Mouse (Mus musculus): ENCODE results near the gene Btbd19.

Gene Btbd19

DNA sequence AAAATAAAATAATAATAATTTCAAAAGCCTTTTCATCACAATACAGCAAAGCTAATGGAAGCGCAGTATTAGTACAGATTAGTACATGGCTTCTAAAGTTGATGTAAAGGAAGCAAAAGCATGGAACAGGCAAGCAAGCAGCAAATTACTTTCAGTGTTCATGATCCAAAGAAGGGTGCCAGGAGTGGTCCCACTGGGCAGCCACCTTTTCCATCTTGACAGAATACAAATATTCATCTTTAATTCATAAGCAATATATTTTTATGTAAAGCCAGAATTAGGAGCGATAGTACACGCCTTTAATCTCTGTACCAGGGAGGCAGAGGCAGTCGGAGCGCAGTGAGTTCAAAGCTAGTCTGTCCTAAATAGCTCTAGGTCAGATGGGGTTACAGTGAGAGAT lies 5.9 kb downstream of the Btbd19 start:
- CTCF ChIA-PET, result interaction anchor here (0.8 to 3.3 kb wide), 4 partner anchors 9 to 34 kb away, joined by 3 to 17 read pairs (median 8); partner anchors contain the start of gene Plk3

DNA sequence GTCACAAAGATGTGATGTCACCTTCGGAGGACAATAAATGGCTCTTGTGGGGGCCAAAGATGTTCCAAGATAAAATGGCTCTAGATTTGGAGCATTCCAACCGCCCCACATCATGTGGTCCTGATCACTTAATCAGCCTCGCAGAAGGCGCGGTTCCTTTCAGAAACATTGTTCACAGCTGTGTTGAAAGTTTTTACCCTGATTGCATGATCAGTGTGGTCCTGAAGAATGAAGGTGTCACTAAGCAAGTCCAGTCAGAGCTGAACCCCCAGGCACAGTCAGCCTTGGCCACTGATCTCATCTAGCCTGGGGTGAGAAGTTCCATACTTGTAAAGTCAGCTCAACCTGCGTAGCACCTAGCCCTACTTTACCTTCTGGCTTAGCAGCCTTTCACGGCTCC lies 7.6 kb downstream of the Btbd19 start:
- CTCF ChIA-PET, result no interaction called here

DNA sequence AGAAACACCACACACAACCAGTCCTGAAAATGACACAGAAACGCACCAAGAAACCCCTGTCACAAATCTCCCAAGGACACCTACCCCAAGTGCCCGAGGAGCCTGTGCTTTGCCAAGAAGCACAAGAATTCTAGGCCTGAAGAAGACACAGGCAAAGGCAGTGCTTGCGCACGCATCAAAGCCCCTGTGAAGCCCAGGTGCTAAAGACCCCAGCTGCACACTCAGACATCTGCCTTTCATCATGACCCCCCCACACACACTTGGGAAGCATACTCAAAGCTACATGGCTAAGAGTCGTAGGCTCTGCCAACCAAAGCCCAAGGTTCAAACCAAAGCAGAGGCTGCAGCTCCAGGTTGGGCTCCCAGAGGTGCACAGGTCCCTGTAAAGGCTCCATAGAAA lies 9.9 kb downstream of the Btbd19 start:
- CTCF ChIA-PET, result interaction anchor here (0.6 kb wide), 1 partner anchor 380 kb away, joined by 10 read pairs; no protein-coding TSS in a partner anchor

DNA sequence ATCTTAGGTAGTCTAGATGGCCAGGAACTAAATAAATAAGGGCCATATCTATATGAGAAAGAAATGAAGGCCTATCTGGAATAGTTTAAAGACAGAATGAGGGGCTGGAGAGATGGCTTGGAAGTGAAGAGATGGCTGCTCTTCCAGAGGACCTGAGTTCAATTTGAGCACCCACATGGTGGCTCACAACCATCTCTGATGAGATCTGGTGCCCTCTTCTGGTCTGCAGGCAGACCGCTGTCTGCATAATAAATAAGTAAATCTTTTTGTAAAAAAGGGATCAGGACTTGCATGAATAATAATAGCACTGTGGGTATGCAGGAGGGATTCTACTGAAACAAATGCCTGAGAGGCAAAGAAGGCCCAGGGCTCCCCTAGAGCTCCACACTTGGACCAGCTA lies 12.3 kb downstream of the Btbd19 start:
- CTCF ChIA-PET, result interaction anchor here (0.5 kb wide), 1 partner anchor 44 kb away, joined by 3 read pairs; no protein-coding TSS in a partner anchor

DNA sequence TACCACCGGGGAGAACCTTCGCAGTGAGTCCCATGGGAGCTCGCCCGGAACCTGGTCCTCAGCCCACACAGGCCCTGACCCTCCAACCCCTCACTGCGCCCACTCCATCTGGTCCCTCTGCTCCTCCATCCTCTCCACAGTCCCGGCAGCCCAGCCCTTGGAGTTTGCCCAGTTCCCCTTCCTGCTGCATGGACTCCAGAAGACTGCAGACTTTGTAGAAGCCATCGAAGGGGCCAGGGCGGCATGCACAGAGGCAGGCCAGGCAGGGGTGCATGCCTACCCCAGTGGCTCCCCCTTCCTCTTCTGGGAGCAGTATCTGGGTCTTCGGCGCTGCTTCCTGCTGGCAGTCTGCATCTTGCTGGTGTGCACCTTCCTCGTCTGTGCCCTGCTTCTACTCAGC lies 14.5 kb downstream of the Btbd19 start:
- CTCF ChIA-PET, result interaction anchor here (1.1 kb wide), 1 partner anchor 35 kb away, joined by 3 read pairs; no protein-coding TSS in a partner anchor

DNA sequence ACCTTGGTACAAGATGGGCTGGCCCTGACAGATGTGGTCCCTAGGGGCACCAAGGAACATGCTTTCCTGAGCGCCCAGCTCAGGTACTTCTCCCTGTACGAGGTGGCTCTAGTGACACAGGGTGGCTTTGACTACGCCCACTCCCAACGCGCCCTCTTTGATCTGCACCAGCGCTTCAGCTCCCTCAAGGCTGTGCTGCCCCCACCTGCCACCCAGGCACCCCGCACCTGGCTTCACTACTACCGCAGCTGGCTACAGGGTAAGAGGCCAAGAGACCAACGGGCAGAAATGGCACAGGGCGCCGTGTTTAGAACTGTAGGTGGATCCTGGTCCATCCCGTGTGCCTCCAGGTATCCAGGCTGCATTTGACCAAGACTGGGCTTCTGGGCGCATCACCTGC lies 15.3 kb downstream of the Btbd19 start:
- CTCF ChIA-PET, result interaction anchor here (0.6 to 1.1 kb wide), 2 partner anchors 19 to 36 kb away, joined by 3 read pairs; no protein-coding TSS in a partner anchor

GRCm38 (mm10) chr4:117109330-117109729 lies 16.2 kb downstream of the Btbd19 start:
- CTCF ChIA-PET, result no interaction called here

DNA sequence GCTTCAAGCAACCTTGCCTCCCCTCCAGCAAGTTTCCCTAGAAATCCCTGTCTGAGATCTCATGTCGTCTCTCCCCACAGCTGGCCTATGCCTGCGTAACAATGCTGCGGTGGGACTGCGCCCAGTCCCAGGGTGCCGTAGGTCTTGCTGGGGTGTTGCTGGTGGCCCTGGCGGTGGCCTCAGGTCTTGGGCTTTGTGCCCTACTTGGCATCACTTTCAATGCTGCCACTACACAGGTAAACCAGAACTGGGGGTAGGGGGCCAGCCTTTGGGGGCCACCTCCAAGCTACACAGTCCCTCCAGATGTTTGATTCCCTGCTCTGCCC lies 17.0 kb downstream of the Btbd19 start:
- CTCF ChIA-PET, result no interaction called here

DNA sequence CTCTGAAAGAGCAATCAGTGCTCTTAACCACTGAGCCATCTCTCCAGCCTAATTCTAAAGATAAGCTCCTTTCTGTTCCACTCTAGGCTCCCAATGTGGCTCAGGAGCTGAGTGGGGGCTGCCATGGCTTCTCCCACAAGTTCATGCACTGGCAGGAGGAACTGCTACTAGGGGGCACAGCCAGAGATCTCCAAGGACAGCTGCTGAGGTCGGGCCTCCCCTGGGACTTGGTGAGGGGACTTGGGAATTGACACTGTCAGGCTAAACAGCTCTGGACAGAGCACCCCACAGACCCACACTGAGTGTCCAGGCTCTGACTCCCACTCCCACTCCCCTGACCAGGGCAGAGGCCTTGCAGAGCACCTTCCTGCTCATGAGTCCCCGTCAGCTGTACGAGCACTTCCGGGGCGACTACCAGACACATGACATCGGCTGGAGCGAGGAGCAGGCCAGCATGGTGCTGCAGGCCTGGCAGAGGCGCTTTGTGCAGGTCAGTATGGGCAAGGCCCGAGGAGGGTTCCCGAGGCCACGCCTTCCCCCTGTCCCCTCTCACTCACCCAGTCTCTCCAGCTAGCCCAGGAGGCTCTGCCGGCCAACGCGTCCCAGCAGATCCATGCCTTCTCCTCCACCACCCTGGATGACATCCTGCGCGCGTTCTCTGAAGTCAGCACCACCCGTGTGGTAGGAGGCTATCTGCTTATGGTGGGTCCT lies 17.6 kb downstream of the Btbd19 start:
- CTCF ChIA-PET, result interaction anchor here (0.8 kb wide), 1 partner anchor 32 kb away, joined by 3 read pairs; no protein-coding TSS in a partner anchor

- CTCF ChIA-PET, result no interaction called here
Measured at GRCm38 (mm10) chr4:117105127-117105526, 20.4 kb downstream of the Btbd19 start.

DNA sequence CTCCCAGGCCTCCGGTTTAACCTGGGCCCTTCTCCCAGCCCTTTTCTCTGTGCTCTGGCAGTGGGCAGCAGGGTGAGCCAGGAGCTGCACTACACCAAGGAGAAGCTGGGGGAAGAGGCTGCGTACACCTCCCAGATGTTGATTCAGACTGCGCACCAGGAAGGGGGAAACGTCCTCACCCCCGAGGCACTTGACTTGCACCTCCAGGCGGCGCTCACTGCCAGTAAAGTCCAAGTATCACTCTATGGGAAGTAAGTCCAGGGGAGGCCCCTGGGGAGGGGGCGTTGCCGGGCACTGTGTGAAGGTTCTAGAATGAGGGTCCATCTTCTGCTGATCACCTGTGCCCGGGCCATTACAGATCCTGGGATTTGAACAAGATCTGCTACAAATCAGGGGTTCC lies 20.9 kb downstream of the Btbd19 start:
- CTCF ChIA-PET, result no interaction called here

GRCm38 (mm10) chr4:117101218-117101617 lies 24.3 kb downstream of the Btbd19 start:
- CTCF ChIA-PET, result no interaction called here

DNA sequence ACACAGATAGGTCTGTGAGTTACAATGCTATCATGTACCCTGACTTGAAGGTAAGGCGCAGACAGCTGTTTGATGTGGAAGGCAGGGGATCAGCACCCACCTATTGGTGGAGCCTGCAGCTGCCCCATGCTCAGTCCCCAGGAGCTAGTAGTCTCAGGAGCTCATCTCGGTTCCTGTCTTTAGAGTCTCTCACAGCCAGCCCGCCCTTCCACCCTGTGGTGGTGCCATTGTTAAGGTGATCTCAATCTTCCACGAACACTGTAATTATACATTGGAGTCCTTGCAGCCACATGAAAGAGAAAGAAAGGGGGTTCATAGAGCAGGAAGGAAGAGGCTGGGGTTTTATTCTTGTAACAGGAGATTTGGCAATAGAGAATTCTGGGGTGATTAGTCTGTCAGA lies 25.5 kb downstream of the Btbd19 start:
- CTCF ChIA-PET, result no interaction called here

GRCm38 (mm10) chr4:117098764-117099036 lies 26.8 kb downstream of the Btbd19 start:
- CTCF ChIA-PET, result no interaction called here

DNA sequence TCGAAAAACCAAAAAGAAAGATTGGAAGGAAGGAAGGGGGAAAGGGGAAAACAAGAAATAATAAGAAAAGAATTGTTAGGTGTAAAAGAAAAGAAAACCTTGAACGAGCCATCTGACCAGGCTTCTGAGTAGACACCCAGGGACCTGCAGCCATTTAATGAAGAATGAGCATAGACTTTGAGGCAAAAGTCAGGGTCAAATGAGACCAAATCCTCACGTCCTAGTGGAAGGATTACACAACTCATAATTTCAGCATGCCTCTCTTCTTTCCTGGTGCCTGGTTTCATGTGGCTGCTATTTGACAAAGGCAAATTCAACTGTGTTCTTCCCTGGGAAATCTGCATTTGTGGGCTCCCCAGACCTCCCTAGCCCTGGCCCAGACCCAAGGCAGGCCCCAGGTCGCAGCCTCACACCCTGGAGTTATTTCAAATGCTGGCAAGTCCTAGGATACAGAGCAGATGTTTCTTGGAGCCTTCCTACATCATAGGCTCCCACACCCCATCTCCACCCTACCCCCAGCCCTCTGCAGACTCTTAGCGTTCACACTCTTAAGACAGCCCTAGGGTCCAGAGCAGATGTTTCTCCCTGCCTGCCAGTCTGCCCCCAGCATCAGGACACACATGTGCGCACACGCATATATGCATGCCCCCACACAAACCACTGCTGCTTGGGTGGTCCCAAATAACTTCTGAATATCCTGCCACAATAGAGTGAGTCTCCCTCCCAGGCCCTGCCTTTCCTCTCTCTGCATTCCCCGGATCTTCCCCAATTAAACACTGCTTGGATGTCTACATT lies 27.4 kb downstream of the Btbd19 start:
- CTCF ChIA-PET, result no interaction called here

DNA sequence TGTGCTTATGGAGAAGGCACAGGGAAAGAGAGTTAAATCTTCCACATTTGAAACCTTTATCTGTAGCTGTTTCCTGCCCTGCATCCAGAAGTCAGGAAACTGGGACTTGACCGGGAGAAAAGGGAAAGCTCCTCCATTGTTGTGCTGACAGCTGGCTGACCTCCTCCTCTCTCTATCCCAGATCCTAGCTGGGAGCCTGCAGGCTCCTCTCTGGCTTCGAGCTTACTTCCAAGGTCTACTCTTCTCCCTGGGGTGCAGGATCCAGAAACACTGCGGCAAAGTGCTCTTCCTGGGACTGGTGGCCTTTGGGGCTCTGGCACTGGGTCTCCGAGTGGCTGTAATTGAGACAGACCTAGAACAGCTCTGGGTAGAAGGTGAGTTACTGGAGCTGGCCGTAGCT lies 28.9 kb downstream of the Btbd19 start:
- CTCF ChIA-PET, result no interaction called here

- CTCF ChIA-PET, result no interaction called here
Measured at GRCm38 (mm10) chr4:117095551-117096452, 29.7 kb downstream of the Btbd19 start, which contains the start of gene Ptch2. Ptch2 (plus strand) TSS chr4:117096075.

DNA sequence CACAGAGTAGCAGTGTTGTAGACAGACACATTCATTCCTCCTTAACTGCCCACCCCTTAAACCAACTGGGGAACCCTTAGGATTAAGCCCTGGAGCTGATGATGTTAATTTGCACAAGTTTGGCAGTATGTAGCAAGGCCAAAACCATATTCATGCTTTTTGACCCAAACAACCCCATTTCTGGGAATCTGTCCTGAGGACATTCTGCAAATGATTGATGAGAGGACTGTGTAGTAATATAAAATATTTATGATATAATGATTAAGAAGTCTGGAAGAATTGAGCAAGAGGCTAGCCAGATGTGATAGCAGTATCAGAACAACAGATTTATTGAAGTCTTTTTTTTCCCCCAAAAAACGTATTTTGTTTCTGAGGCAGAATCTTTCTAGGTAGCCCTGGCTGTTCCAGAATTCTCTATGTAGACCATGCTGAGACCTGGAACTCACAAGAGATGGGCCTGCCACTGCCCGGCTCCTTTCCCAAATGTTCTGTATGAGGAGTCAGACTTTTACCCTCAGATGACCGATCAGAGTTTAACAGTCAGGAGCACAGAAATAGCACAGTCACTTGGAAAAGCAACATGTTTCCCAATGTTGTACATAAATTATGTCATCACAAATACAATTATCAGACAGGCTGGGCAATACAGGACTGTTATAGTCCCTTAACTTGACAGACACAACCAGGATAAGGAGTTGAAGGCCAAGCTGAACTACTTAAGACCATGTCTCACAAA lies 30.7 kb downstream of the Btbd19 start:
- CTCF ChIA-PET, result no interaction called here

- CTCF ChIA-PET, result no interaction called here
Measured at GRCm38 (mm10) chr4:117090586-117090985, 34.9 kb downstream of the Btbd19 start.

- CTCF ChIA-PET, result no interaction called here
Measured at GRCm38 (mm10) chr4:117087948-117088640, 37.4 kb downstream of the Btbd19 start.

- CTCF ChIA-PET, result no interaction called here
Measured at GRCm38 (mm10) chr4:117071183-117071582, 54.3 kb downstream of the Btbd19 start.
